Mouse (Mus musculus): ENCODE measurements around the gene Usp24.

DNA sequence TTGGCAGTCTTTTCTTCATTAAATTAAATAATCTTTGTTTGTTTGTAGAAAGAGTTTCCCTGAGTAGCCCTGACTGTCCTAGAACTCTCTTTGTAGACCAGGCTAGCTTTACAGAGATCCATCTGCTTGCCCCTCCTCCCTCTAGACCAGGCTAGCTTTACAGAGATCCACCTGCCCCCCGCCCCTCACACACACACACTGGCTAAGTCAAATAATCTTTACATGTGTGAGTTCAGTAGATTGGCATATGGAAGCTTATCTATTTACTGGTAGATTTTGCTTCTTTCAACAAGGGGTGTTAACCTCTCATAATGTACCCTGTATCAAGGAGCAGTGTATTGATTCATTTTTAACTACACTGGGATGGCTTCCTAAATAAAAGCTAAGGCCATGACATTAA, 19.8 kb downstream of the Usp24 start:
- no peak for TF ChIP-seq EP300 (IDR thresholded peaks at IDR 0.05; ENCODE audit: insufficient read depth, low read depth, low read length)
- TF ChIP-seq CTCF (IDR thresholded peaks at IDR 0.05) = no peak

Measured in heart, adult 2 months (tissue).